Mouse (Mus musculus) cerebellum, adult 9-11 months (tissue): Measurements from ENCODE around the gene Gtse1.

Source experiments
- DNase-seq: peaks from one replicate; pipeline ENCODE4 v3.0.0; 2022

Gene Gtse1

DNA sequence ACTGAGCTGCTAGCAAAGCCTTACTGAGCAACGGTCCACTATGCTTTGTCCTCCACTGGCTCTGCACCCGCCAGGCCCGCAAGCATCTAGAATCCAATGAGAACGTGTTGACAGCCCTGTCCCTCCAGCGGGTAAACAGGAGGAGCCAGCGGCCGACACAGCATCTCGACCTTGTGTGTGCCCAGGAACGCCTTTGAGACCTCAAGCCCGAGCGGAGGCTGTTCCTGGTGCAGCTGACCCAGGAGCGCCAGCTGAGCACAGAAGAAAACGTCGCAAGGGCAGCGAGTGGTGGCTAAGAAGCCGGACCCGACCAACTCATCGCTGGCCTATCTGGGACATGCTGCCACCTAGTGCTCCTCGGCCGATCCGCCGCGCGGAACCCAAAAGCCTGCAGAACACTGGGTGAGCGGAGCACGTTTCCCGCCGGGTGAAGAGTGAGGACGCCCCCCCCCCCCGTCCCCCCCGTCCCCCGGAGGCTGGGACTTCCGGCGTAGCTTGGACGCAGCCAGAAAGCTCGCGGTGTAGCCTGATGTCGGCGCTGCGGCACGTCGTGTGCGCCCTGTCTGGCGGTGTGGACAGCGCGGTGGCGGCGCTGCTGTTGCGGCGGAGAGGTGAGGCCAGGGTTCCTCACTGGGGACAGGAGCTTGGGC is 19.4 kb downstream of the Gtse1 start, which contains the start of gene Trmu:
TSS of gene Trmu (plus strand) at position 465 of the 650 bp plus-strand sequence.
- peak; percentile 93 for DNase-seq

DNA sequence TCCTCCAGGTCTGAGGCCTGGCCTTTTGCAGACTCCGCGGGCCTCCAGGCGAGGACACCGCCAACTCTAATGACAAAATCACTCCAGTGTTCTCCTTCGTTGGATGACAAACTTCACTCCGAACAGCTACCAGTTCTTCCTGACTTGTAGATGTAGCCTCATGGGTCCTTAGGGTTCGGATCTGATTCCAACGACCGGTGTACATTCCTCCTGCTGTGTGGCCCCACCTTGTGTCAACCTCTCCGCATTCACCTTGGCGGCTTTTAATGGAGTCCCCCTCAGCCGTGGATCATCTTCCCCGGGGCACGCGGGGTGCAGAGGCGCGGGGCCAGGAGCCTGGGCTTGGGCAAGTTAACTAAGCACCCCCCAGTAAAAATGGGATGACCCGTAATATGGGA is 20.0 kb downstream of the Gtse1 start:
- no peak for DNase-seq

DNA sequence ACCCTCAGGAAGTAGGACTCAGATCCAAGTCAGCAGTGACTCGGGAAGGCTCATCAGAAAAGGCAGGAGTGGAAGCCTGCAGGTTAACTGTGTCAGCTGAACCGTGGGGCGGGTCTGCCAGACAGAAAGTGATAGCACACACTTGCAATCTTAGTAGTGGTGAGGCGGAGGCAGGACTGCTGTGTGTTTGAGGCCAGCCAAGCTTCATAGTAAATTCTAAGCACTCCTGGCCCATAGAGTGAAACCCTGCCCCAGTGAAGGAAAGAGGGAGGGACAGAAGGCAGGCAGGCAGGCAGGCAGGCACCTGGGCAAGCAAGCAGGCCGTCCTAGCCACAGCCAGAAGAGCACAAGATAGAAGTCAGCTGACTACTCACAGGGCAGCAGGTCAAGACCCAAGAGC is 26.1 kb downstream of the Gtse1 start:
- no peak for DNase-seq

DNA sequence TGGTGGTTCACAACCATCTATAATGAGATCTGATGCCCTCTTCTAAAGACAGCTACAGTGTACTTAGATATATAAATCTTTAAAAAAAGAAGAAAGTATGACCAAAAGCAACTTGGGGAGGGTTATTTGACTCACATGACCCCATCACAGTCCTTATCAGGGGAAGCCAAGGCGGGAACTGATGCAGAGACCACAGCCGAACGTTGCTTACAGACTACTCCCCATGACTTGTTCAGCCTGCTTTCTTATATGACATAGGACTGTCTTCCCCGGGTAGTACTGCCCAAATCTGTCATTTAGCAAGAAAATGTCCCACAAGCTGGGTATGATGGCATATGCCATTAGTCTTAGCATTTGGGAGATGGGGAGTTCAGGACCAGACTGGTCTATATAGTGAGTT is 29.7 kb downstream of the Gtse1 start:
- no peak for DNase-seq

DNA sequence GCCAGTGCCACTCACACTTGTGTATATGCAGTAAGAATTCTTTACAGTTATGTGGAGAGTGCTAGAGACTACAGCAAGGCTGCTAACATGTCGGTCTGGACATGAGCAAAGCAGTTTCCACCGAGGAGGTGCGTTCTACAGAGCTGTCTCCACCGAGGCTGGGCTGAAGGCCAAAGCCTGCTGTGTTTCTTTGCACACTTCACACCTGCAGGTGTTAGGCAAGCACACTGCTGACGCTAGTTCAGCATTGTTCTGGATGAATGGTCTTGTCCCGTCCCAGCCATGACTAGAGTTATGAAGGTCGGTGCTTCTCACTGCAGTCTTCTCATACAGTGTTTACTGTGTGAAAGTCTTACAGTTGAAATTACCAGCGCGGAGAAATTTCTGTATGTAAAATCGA is 32.4 kb downstream of the Gtse1 start:
- DNase-seq, result peak; percentile 44

DNA sequence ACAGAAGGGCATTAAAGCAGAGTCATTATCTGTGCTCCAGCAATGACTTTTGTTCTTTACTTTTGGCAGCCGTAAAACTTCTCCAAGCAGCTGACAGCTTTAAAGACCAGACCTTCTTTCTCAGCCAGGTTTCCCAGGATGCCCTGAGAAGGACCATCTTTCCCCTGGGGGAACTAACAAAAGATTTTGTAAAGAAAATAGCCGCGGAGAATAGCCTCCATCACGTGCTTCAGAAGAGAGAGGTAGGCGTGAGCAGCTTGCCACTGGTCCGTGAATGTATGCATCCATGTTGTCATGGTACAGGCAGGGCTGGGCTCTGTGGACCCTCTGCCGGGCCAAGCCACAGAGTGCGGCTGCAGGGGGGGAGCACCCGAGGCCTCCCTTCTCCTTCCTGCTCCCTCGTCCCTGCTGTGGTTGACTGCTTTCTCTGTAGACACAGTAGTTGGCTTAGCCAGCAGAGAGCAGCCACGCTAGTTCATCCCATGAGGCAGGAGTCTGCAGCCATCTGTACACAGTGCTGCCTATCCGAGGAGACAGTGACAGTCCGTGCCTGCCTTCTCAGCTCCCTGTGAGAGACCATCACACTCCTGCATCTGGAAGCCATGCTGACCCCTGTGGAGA is 33.1 kb downstream of the Gtse1 start:
- no peak for DNase-seq

DNA sequence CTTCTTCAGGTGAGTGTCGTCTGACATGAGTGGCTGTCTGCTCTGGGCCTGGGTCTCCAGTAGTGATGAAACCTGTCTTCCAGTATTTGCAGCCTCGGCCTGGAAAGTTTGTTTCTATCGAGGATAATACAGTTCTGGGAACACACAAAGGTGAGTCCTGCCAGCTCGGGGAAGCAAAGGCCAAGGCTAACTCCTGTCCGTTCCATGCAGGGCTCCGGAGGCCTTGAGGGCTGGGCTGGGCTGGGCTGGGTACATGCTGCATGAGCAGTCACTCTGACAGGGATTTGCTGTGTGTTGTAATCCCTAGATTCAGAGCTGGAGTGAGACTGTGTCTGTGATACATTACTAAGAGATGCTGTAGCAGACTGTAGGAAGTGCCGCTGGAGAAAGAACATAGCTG is 34.3 kb downstream of the Gtse1 start:
- DNase-seq, result no peak

DNA sequence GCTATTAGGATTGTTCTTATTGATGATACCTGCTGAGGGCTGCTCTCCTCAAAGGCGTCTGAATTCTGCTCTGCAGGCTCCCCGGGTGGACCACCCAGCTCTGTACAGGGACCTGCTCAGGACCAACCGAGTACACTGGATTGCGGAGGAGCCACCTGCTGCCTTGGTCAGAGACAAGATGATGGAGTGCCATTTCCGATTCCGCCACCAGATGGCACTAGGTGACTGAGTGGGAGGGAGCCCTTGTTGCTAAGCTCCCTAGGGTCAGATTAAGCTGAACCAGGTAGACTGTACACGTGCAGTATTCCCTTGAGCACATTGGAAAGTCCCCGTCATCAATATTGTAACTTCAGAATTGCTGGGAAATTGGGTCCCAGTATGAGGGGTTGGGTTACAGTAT is 36.7 kb downstream of the Gtse1 start:
- DNase-seq, result peak; percentile 69

DNA sequence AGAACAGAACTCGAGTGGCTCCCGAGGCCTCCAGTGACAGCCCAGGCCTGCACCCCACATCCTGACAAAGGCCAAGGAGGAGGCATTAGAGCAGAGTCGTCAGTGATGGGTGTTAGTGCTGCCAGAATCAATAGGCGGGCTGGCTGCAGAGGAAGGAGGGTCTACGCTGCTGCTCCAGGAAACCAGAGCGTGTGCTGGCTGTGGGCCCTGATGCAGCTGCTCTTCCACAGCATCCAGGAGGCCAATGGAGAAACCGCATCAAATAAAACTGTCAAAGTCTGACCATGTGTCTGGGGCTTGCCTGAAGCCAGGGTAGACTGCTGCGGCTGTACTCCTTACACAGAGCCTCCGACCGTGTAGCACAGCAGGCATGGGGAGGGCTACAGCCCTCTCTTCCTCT is 37.6 kb downstream of the Gtse1 start:
- DNase-seq, result no peak

DNA sequence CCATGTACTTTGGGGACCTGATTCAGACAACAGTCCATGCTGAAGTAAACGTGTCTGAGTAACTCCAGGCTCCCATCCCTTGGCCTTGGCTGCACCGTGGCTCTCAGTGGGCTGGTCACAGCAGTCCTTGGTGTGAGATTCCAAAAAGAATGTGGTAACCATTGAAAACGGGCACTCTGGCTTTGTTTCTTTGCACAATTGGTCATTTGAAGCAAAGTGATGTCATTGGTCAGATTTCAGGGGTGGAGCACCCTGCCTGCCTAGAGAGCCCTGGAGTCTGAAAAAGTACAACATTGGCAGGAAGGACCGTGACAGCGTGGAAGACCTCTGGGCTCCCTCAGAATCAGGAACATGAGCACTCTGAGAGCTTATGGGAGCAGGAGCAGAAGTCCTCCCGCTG is 39.9 kb downstream of the Gtse1 start:
- no peak for DNase-seq

DNA sequence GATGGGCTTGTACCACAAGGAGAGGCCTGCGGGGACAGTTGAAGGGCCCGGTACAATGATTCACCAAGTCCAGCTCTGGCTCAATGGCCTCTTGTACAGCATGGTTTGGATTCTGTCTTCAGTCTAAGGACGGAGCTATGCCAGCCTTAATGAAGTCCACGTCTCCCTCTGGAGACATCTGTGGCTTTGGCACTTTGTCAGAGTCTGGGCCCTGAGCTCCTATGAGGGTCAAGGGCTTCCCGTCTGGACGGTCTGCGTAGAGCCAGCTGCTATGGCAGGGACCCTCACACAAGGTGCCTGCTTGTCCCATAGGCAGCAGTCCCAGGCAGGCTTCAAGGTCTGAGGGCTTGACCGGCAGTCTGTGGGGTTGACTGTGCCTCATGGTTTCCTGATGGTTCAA is 40.8 kb downstream of the Gtse1 start:
- no peak for DNase-seq

DNA sequence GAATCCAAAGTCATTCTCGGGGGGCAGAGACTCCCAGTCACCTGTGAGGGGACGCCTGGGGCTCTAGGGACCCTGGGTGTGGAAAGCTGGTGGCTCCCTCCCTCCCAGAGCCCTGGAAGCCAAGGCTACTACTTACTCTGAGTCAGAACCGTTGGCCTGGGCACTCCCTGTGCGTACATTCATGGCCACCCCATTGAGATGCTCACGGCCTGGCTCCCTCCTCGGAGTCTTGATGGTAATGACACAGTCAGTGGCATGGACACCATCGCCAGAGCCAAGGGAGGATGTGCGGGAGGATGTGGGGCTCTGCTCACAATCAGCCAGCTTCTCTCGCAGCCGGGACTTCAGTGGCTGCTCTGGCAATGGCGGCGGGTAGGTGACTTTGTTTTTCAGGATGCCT is 41.3 kb downstream of the Gtse1 start:
- DNase-seq, result no peak

DNA sequence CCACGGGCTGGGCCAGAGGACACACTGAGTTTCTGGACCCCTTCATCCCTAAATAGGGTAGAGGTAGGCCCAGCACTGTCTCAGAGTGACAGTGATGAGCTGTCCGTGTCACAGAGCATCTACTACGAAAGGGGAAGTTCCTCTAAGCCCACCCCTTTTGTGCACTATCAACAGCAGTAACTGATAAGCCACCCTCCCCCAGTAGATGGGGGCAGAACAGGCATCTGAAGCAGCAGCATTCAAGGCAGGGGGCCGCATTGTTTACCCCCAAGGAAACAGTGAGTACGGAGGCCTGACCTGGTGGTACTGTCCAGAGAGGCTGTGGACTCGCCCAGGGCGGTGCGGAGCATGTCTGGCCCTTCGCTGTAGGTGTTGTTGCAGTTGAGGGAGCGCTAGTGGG is 43.0 kb downstream of the Gtse1 start:
- DNase-seq, result no peak

DNA sequence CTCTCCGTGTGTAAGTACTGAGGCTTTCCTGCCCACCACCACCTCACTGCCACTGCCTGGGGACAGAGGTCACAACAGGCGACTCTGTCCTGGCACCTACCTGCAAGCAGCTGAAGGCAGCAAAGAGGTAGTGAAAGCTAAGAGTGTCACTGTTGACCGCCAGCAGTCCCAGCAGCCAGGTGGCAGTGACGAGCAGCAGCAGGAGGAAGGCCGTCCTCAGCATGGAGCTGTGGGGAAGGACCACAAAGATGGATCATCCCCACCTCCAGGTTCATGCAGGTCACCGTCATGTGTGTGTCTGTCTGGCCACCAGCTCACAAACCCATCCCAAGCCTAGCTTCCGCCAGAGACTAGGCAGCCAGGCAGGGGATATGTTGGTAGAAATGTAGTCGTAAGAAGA is 44.3 kb downstream of the Gtse1 start:
- DNase-seq, result no peak

DNA sequence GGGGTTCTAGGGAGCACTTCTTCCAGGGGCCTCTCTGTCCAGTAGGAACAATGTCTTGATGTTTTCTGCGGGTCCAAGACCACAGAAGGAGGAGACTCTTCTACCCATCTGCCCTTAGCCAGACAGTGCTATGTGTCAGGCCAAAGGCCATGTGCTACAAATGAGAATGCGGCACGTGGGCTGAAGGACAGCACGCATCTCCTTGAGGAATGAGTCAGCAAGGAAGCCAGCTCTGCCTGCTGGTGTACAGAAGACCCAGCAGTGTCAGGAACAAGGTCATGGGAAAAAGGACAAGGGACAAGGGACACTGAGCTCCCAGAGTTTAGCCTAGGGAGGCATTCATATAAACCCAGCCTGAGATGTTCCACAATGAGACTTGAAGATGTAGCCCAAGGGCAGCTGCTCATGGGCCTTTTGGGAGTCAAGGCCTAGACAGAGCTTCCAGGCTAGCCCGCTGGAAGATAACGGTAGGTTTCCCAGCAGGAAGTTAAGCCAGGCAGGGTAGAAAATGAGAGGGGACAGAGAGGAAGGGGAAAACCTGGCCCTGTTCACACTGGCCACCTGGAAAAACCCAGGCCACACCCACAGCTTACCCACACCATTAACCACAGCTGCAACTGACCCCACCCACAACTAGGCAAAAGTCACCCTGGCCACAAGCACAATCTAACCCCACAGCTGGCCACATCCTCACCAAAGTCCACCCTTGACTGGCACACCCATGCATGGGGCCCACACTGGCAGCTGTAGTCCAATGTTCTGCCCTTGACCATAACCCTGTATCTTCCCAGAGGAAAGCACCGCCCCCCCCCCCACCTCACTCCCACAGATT is 49.3 kb downstream of the Gtse1 start:
- DNase-seq, result no peak

DNA sequence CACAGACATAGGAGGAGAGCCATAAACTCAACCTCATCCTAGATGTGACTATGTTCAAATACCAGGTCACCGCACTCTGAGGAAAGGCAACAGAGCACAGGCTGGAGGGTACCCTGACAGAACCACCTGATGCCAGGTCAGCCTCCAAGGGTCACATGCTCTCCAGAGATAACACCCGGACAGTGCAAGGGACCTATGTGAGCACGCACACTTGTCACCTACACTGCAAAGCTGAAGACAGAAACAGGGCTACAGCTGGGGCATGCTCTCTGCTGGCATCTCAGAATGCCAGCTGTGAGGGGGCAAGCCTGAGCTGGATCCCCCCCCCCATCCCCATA is 49.9 kb downstream of the Gtse1 start:
- DNase-seq, result no peak

DNA sequence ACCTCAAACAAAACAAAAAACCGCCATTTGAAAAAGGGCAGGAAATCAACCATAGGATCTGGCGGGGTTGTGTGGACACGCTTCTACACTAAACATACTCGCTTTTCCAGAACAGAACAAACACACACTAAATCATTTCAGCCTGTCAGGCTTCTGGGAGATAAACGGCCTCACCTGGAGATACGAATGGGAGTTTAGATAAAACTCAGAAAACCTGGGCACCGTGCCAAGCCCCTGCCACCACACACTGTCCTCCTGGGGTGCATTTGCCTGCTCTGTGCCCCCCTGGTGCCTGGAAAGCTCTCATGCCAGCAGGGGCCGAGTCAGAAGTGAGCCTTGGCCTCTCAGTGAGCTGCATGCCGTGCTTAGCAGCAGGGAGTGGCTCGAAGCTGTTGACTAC is 50.4 kb downstream of the Gtse1 start:
- DNase-seq, result no peak

DNA sequence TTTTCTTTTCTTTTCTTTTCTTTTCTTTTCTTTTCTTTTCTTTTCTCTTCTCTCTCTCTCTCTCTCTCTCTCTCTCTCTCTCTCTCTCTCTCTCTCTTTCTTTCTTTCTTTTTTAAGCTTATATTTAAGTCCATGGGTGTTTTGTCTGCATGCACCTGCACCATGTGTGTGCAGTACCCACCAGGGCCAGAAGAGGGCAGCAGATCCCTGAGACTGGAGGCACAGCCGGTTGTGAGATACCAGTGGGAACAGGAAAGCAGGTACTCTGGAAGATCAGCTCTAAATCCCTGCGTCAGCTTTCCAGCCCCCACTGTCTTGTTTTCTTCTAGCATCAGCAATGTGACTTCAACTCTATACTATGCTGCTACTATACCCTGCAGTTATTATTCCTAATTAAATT is 54.1 kb downstream of the Gtse1 start:
- no peak for DNase-seq

DNA sequence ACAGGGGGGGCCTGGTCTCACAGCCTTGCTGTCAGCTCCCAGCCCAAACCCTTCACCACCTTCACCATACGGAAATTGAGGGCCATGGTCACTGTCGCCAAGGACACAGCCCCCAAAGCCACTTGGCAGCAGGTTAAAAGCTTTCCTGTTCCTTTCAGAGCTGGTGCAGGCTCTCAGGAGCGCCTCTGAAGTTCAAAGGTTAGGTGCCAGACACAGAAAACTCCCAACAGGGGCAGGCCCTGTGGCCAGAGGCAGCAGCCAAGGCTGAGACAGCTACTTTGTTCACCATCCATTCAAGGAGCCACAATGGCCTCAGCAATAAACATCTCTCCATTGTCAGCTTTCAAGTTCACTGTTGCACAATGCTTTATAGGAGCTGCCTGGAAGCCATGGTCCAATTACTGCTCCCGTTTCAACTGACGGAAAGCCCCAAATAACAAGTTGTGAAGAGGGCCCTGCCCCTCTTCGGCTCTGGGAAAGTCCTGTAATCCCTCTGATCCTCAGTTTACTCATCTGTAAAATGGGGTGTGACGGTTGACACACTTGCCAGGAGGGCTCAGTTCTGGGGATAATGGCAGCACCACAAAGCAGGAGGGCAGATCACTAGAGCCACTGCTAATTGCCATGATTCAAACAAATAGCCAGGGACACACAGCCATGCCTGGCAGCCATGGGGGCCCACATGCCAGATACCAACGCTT is 59.8 kb downstream of the Gtse1 start:
- no peak for DNase-seq

DNA sequence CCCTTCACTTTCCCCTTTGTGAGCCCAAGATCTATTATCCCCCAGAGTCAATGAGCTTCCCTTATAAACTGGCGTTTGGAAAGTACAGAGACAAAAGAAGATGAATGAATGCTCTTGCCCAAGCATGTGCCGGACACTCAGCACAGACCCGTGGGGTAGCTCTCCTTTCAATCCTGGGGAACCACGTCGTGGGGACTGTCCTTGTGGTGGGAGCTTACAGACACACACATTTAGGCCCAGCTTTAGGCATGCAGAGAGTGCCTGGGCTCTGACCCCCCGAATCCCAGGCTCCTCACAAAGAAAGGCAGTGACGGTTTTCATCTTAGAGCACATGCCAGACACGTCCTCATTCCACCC is 60.3 kb downstream of the Gtse1 start:
- DNase-seq, result no peak

DNA sequence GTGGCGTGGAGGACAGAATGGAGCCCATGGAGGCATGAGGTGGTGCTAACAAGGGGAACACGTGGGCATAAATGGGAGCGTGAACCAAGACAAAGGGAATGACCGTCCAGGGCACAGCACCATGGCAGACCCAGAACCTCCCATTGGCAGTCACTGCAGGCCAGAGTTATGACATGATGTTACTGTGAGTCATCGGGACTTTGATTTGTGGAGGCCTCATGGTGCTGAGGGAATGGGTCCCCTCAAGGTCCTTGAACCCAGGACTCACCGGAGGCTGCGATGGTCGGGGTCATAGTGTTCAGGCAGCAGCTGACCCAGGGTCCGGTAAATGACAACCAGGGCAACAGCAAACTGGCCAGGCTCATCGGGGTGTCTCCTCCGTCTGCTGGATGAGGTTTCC is 62.3 kb downstream of the Gtse1 start:
- no peak for DNase-seq
